Mouse (Mus musculus) small intestine, adult 2 months (tissue): ENCODE data around the gene Megf11. TPM values are rescaled to one million over a fixed set of nuclear protein-coding genes. Genes with fewer than 3 reads are reported as not detected.

ENCODE experiments used
- H3K27ac ChIP-seq: fragments of 200-500 bp; 2 replicates; pipeline ENCODE4 v1.5.1; 2012; ENCODE audit warnings: low read depth, low read length, control low read depth, inconsistent platforms; ENCODE audit not compliant: insufficient read depth
- H3K27me3 ChIP-seq: fragments of 200-500 bp; 2 replicates; pipeline ENCODE4 v1.6.1; 2012; ENCODE audit warnings: mild to moderate bottlenecking, moderate library complexity, low read length, inconsistent platforms; ENCODE audit not compliant: control insufficient read depth, insufficient read depth
- H3K36me3 ChIP-seq: fragments of 200-500 bp; 2 replicates; pipeline ENCODE4 v1.6.1; 2012; ENCODE audit warnings: mild to moderate bottlenecking, low read length, control low read depth, inconsistent platforms; ENCODE audit not compliant: control insufficient read depth, insufficient read depth
- H3K4me1 ChIP-seq: fragments of 200-500 bp; 2 replicates; pipeline ENCODE4 v1.6.1; 2012; ENCODE audit warnings: low read length, inconsistent platforms, mixed read lengths; ENCODE audit not compliant: control insufficient read depth, insufficient read depth, insufficient read length
- H3K4me3 ChIP-seq: fragments of 200-500 bp; 2 replicates; pipeline ENCODE4 v1.5.1; 2012; ENCODE audit warnings: low read depth, mild to moderate bottlenecking, control low read depth, inconsistent platforms, low read length, moderate library complexity
- CTCF ChIP-seq: fragments of 200-500 bp; IDR thresholded peaks from 2 replicates; pipeline ENCODE4 v1.5.1; 2012; ENCODE audit warnings: low read depth, mild to moderate bottlenecking, control low read depth, inconsistent platforms, low read length, moderate library complexity, mixed read lengths; ENCODE audit not compliant: insufficient replicate concordance, insufficient read length; ENCODE audit errors: extremely low read depth
- POLR2A ChIP-seq: fragments of 200-500 bp; IDR thresholded peaks from 2 replicates; pipeline ENCODE4 v1.6.1; 2012; ENCODE audit warnings: low read depth, mild to moderate bottlenecking, control low read depth, inconsistent platforms, low read length, moderate library complexity
- WGBS: fragments of 180-500 bp; shearing (Covaris S2); methylation state at CpG from one replicate; pipeline ENCODE4 v1.1.7; 2018; 5-methylcytosine and 5-hydroxymethylcytosine counted together
- polyA plus RNA-seq: library from polyadenylated mRNA; depleted of rRNA; stranded (reverse); fragments of >200 nt; gene quantifications from 2 replicates; pipeline ENCODE4 v1.2.3, GENCODE M21; 2012

Gene Megf11
- polyA plus RNA-seq, 1 experiment = 0.10 TPM

- peaks cover 3% of the 10 kb centered on the region; the same call in 1 of the 2 replicates for H3K27me3 ChIP-seq
- WGBS = 26% methylated on average over 1 of the region's 1 CpGs
- no peak for TF ChIP-seq CTCF
- no peak for TF ChIP-seq POLR2A
- H3K4me3 ChIP-seq = no peak overlapping the region
- peaks cover 4% of the 10 kb centered on the region; the same call in 1 of the 2 replicates for H3K4me1 ChIP-seq
- no peak overlapping the region for H3K27ac ChIP-seq
- H3K36me3 ChIP-seq = no peaks in the 10 kb centered on the region
Observed at GRCm38 (mm10) chr9:64591436-64591835, 206.0 kb downstream of the Megf11 start.

GRCm38 (mm10) chr9:64594442-64594841 lies 209.0 kb downstream of the Megf11 start:
- H3K36me3 ChIP-seq = no peaks in the 10 kb centered on the region
- 17% methylated on average over 8 of the region's 8 CpGs for WGBS
- H3K4me3 ChIP-seq = no peak overlapping the region
- no peak for TF ChIP-seq CTCF
- no peak for TF ChIP-seq POLR2A
- no peaks in the 10 kb centered on the region for H3K27me3 ChIP-seq
- no peak overlapping the region for H3K27ac ChIP-seq
- H3K4me1 ChIP-seq = peaks cover 4% of the 10 kb centered on the region; the same call in 1 of the 2 replicates

DNA sequence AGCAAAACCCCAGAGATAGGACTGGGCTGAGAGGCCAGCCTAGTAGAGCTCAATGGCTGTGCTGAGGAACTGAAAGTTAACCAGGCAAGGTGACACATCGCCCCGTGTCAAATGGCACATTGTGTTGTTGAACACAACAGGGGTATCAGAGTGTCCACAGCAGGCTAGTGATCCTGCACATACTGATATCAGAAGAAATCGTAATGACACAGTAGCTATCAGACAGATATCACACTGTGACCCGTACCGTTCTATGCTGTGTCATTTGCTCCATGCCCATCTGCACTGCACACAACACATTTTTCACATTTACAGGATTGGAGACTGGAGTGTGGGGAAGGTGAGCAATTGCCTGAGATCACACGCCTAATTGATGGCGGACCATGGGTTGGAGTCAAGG lies 213.0 kb downstream of the Megf11 start:
- Histone ChIP-seq H3K4me1 (peaks cover 4% of the 10 kb centered on the region; the same call in 1 of the 2 replicates), H3K36me3 (no peaks in the 10 kb centered on the region), H3K27me3 (no peaks in the 10 kb centered on the region), H3K27ac (no peak overlapping the region), H3K4me3 (no peak overlapping the region)
- TF ChIP-seq POLR2A (no peak), CTCF (no peak)
- WGBS = 92% methylated on average over 7 of the region's 7 CpGs

GRCm38 (mm10) chr9:64600731-64601130 lies 215.3 kb downstream of the Megf11 start:
- Histone ChIP-seq H3K4me1 (peaks cover 2% of the 10 kb centered on the region; the same call in 1 of the 2 replicates), H3K27me3 (no peaks in the 10 kb centered on the region), H3K36me3 (no peaks in the 10 kb centered on the region), H3K4me3 (no peak overlapping the region), H3K27ac (no peak overlapping the region)
- TF ChIP-seq CTCF = no peak
- TF ChIP-seq POLR2A = no peak
- WGBS = 68% methylated on average over 2 of the region's 2 CpGs

DNA sequence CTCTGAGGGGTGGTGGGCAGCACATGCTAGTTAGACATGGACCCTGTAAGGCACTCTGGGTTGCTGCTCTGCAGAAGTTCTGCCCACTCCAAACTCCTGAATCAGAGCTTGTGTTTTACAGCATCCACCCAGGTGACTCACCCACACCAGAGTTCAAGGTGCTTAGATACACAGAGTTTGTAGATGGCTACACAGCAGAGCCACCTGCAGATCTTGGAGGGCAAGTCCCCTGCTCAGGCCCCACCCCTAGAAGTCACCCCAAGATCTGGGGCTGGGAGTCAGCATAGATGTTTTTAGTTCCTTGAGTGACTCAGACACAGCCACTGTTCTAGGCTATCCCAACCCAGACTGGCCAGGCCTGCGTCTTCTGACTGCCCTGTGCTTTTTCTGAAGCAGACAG lies 217.5 kb downstream of the Megf11 start:
- Histone ChIP-seq H3K4me1 (peaks cover 2% of the 10 kb centered on the region; the same call in 1 of the 2 replicates), H3K27ac (no peak overlapping the region), H3K36me3 (no peaks in the 10 kb centered on the region), H3K27me3 (no peaks in the 10 kb centered on the region), H3K4me3 (no peak overlapping the region)
- no peak for TF ChIP-seq CTCF
- no peak for TF ChIP-seq POLR2A
- WGBS = 35% methylated on average over 1 of the region's 1 CpGs

GRCm38 (mm10) chr9:64604217-64604711 lies 218.8 kb downstream of the Megf11 start:
- Histone ChIP-seq H3K4me1 (peaks cover 2% of the 10 kb centered on the region; the same call in 1 of the 2 replicates), H3K36me3 (no peaks in the 10 kb centered on the region), H3K27me3 (no peaks in the 10 kb centered on the region), H3K27ac (no peak overlapping the region), H3K4me3 (no peak overlapping the region)
- TF ChIP-seq POLR2A = no peak
- TF ChIP-seq CTCF = no peak
- WGBS = 71% methylated on average over 7 of the region's 7 CpGs

GRCm38 (mm10) chr9:64605077-64605714 lies 219.8 kb downstream of the Megf11 start:
- TF ChIP-seq POLR2A (no peak), CTCF (no peak)
- H3K27ac ChIP-seq = no peak overlapping the region
- no peaks in the 10 kb centered on the region for H3K27me3 ChIP-seq
- 87% methylated on average over 14 of the region's 14 CpGs for WGBS
- H3K4me3 ChIP-seq = no peak overlapping the region
- H3K4me1 ChIP-seq = peaks cover 2% of the 10 kb centered on the region; the same call in 1 of the 2 replicates
- no peaks in the 10 kb centered on the region for H3K36me3 ChIP-seq
